Mouse (Mus musculus) kidney, adult 11 months (tissue): ENCODE measurements at regions not wholly inside any gene's neighbourhood (a gene's known extent, or its start where the extent isn't known, plus 50 kb on each side); places are given as distances from the start of the nearest gene placed in this dataset.

Experiments
- DNase-seq: peaks from one replicate; pipeline ENCODE4 v3.0.0; 2022

- DNase-seq = no peak
Measured at GRCm38 (mm10) chr5:33511529-33512252, 77.9 kb upstream of the Nkx1-1 start.

GRCm38 (mm10) chr5:33505786-33506185 lies 72.0 kb upstream of the Nkx1-1 start:
- DNase-seq = no peak

DNA sequence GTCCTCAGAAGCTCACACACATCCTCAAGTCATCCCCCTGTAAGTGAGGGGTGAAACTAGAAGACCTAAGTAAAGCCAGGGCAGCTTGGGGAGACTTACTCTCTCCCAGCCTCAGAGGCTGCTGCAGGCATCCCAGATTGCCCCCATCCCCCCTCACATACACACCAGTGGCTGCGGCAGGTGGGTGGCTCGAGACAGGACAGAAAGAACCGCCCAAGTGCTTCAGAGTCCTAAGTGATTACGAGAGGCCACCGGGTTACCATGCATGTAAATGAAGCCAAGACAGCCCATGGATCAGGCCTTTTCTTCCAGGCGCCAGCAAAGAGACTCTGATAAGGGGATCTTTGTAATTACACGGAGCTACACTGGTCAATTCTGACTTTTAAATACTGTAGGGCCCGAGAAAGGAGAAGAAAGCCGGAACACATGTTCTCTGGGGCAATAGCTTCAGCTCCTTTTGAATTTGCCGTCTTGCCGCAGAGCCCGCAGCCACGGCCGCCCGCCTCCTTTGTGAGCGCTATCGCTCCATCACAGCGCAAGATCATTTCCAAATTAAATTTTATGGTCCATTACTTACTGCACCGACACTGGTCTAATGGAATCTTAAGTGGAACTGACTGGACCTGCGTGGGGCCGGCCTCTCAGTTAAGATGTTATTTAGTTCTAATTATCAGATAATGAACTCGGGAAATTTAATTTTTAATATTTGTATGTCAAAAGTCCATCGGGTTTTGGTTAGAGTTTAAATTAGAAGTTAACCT lies 68.1 kb upstream of the Nkx1-1 start:
- no peak for DNase-seq

DNA sequence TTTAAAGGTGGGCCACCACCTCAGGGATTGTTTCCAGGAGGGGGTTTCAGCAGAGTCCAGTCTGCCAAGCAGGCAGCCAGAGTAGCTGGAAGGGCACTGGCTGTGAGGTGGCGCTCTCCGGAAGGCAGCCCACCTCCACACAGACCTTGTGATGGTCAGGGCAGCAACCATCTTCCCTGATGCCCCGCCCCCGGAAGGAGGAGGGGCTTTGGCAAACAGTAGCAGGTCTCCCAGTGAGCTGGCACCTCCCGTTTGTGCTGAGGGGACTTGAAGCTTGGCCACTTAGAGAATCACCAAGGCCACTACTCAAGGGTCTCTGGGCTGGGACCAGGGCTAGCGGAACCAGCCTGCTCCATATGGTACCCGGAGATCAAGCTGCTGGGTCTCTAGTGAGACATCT lies 67.4 kb upstream of the Nkx1-1 start:
- DNase-seq = no peak

- DNase-seq = peak; percentile 76
Measured at GRCm38 (mm10) chr5:33495900-33496529, 62.2 kb upstream of the Nkx1-1 start.

GRCm38 (mm10) chr5:33495276-33495675 lies 61.5 kb upstream of the Nkx1-1 start:
- DNase-seq = no peak

DNA sequence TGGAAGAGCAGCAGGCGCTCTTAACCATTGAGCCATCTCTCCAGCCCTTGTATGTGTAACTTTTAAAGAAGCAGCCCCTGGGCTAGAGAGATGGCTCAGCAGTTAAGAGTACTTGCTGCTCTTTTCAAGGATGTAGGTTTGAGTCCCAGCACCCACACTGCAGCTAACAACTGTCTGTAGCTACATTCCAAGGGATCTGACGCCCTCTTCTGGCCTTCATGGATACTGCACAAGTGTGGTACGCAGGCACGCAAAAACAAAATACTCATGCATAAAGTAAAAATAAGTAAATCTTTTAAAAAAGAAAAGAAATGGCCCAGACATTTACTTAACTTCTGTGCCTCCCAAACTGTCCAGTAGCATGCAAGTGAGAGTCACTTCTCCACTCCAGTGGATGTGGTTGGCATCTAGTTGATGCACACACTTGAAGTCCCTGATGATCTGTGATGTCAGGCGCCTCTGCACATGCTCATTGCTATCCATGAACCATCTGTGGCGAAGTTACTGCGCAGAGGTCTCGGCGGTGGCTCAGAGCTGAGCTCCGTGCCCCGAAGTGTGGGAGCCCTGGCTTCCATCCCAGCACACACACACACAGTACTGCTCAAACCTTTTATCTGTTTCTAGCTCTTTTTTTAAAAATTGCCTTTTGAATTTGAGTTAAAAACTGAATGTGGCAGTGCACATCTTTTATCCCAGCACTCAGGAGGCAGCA lies 59.0 kb upstream of the Nkx1-1 start:
- DNase-seq = no peak

- DNase-seq = no peak
Measured at GRCm38 (mm10) chr5:33489286-33489685, 55.5 kb upstream of the Nkx1-1 start.

GRCm38 (mm10) chr5:33488152-33488561 lies 54.4 kb upstream of the Nkx1-1 start:
- no peak for DNase-seq

DNA sequence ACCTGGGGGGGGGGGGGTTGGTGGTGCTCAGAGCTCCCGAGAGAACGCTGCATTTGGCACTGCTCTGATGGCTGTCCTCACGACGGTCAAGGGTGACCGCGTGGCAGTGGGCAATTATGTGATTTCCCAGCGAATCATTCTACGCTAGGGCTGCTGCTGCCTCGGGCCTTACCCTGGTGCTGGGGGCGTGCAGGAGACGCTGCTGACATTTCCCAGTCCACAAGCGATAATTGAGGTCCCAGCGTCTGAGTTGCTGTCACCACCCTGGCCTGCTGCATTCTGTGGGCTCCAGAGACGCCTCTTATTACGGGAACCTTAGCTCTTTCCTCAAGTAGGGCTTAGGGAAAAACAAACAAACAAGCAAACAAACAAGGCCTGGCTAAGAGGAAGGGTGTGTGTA lies 52.0 kb upstream of the Nkx1-1 start:
- no peak for DNase-seq
